Mouse (Mus musculus) liver, embryonic 11.5 days (tissue): ENCODE data around the gene Ptprm. TPM values are rescaled to one million over a fixed set of nuclear protein-coding genes. Genes with fewer than 3 reads are reported as not detected.

ENCODE experiments used
- ATAC-seq: fragments of 200-750 bp; cut with Nextera tagmentation; replicated peaks from 2 replicates; pipeline ENCODE4 v1.8.0; 2017; ENCODE audit warnings: moderate number of reproducible peaks, mild to moderate bottlenecking, moderate TSS enrichment, moderate library complexity; ENCODE audit not compliant: low FRiP score
- DNase-seq: peaks from one replicate; pipeline ENCODE4 v3.0.0-alpha.2; 2017; ENCODE audit warnings: low spot score
- H3K27ac ChIP-seq: fragments of 300-500 bp; sonication (generic); 2 replicates; pipeline ENCODE4 v1.5.1; 2014; ENCODE audit warnings: mild to moderate bottlenecking, low read depth, low read length, control low read depth
- H3K27me3 ChIP-seq: fragments of 300-500 bp; sonication (generic); replicated peaks from 2 replicates; pipeline ENCODE4 v1.6.1; 2014; ENCODE audit warnings: low read length, mixed read lengths; ENCODE audit not compliant: control insufficient read depth, insufficient read depth
- H3K36me3 ChIP-seq: fragments of 300-500 bp; sonication (generic); 2 replicates; pipeline ENCODE4 v1.6.1; 2014; ENCODE audit warnings: mild to moderate bottlenecking, low read length, moderate library complexity, mixed read lengths; ENCODE audit not compliant: control insufficient read depth, insufficient read depth
- H3K4me1 ChIP-seq: fragments of 300-500 bp; sonication (generic); replicated peaks from 2 replicates; pipeline ENCODE4 v1.6.1; 2014; ENCODE audit warnings: low read length, mixed read lengths; ENCODE audit not compliant: control insufficient read depth, insufficient read depth
- H3K4me2 ChIP-seq: fragments of 300-500 bp; sonication (generic); 2 replicates; pipeline ENCODE4 v1.6.1; 2014; ENCODE audit warnings: mild to moderate bottlenecking, control low read depth, moderate library complexity
- H3K4me3 ChIP-seq: fragments of 300-500 bp; sonication (generic); 2 replicates; pipeline ENCODE4 v1.5.1; 2014; ENCODE audit warnings: low read depth, low read length, control low read depth
- H3K9ac ChIP-seq: fragments of 300-500 bp; sonication (generic); 2 replicates; pipeline ENCODE4 v1.6.1; 2014; ENCODE audit warnings: low read depth, low read length, control low read depth
- H3K9me3 ChIP-seq: fragments of 300-500 bp; sonication (generic); 2 replicates; pipeline ENCODE4 v1.6.1; 2016; ENCODE audit warnings: low read length, inconsistent platforms, mixed read lengths; ENCODE audit not compliant: control insufficient read depth
- WGBS: fragments of 180-500 bp; shearing (Covaris S2); extraction: QIAGEN DNeasy Blood & Tissue Kit; methylation state at CpG from one replicate; pipeline ENCODE4 v1.1.7; 2014; 5-methylcytosine and 5-hydroxymethylcytosine counted together
- polyA plus RNA-seq: library from polyadenylated mRNA; unstranded; fragments of >200 nt; fragmentation: Nextera tagmentation; extraction: Ambion mirVana; gene quantifications from 2 replicates; pipeline ENCODE4 v1.2.1, GENCODE M21; 2014

Ptprm gene
- polyA plus RNA-seq, 1 experiment from 2014 or later, result 5.7 TPM

DNA sequence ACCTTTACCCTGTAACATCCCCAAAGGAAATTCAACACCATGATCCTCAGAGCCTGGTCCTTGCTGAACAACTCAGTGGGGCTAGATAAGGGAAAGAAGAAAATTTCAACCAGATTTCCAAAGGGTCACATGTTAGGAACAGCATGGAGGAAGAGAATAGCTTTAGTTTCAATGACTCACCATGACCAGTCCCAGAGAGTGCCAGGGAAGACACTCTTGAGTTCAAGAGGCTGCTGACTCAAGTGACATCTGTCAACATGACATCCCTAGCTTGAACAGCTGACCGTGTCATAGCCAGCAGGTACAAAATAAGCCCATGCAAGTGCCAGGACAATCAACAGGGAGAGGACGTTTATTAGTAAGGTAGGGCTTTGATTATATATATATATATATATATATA, 182.9 kb downstream of the Ptprm start:
- no peak overlapping the region for H3K4me2 ChIP-seq
- 77% methylated on average over 2 of the region's 2 CpGs for WGBS
- ATAC-seq (no peak), DNase-seq (no peak)
- H3K36me3 ChIP-seq, result no peaks in the 10 kb centered on the region
- H3K9ac ChIP-seq, result no peak overlapping the region
- H3K4me1 ChIP-seq, result no peaks in the 10 kb centered on the region
- H3K9me3 ChIP-seq, result no peaks in the 10 kb centered on the region
- H3K4me3 ChIP-seq, result no peak overlapping the region
- H3K27ac ChIP-seq, result no peak overlapping the region
- H3K27me3 ChIP-seq, result no peaks in the 10 kb centered on the region

DNA sequence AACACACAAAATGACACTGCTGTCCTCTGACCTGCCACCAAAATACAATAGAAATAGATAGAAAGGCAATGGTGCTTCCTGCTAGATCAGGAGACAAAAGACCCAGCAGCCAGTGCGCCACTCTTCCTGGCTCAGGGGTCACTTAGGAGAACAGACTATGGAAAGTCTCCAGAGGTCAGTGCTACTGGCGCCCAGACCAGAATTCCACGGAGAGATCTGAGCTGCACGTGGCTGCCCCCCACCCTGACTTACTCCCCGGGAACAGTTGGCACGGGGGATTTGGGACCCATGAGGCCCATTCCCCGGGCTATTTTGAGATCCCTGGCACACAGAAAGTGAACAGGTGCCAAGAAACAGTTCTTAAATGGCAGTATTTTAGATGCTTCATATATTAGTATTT, 183.6 kb downstream of the Ptprm start:
- H3K9me3 ChIP-seq, result no peaks in the 10 kb centered on the region
- ATAC-seq (no peak), DNase-seq (no peak)
- no peak overlapping the region for H3K4me3 ChIP-seq
- no peaks in the 10 kb centered on the region for H3K27me3 ChIP-seq
- H3K4me2 ChIP-seq, result no peak overlapping the region
- H3K4me1 ChIP-seq, result no peaks in the 10 kb centered on the region
- H3K9ac ChIP-seq, result no peak overlapping the region
- WGBS, result 79% methylated on average over 7 of the region's 7 CpGs
- no peaks in the 10 kb centered on the region for H3K36me3 ChIP-seq
- no peak overlapping the region for H3K27ac ChIP-seq

DNA sequence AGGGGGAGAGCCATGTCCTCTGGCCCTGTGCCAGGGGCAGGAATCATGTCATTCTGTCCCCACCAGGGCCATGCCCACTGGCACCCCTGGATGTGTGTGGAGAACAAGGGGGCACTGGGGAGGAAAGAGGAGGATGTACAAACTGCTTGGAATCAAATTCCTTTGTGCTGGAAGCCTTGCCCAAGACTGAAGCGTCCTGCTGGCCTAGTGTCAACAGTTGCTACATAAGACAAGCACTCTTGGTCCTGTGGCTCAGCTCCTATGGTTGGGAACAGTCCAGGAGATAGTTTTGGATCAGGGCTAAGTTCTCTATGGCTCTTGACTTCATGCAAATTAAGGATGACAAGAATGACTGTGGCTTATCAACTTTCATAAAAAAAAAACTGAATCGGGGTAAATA, 188.4 kb downstream of the Ptprm start:
- H3K4me3 ChIP-seq, result no peak overlapping the region
- H3K36me3 ChIP-seq, result no peaks in the 10 kb centered on the region
- no peaks in the 10 kb centered on the region for H3K27me3 ChIP-seq
- no peaks in the 10 kb centered on the region for H3K9me3 ChIP-seq
- no peak overlapping the region for H3K27ac ChIP-seq
- WGBS, result 87% methylated on average over 2 of the region's 2 CpGs
- H3K4me2 ChIP-seq, result no peak overlapping the region
- H3K9ac ChIP-seq, result no peak overlapping the region
- DNase-seq (no peak), ATAC-seq (no peak)
- no peaks in the 10 kb centered on the region for H3K4me1 ChIP-seq

DNA sequence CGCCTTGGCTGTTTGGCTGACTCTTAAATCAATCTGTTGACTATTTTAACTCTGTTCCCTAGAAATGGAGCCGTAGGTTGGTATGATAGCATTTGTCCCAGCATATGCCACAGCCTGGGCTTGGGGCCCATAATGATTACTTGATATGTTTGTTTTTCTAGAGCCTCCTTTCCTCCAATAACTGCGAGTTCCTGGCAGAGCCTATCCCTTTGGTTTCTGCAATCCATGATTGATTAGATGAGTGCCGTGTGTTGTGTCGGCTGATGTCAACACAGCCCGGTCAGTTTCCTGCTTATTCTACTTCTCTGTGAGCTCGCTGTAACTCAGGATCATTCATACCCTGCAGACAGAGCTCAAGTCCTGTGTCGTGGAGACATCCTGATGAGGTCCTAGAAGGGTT, 194.6 kb downstream of the Ptprm start:
- H3K36me3 ChIP-seq, result no peaks in the 10 kb centered on the region
- ATAC-seq (no peak), DNase-seq (no peak)
- no peak overlapping the region for H3K27ac ChIP-seq
- no peaks in the 10 kb centered on the region for H3K4me1 ChIP-seq
- H3K4me2 ChIP-seq, result no peak overlapping the region
- no peak overlapping the region for H3K4me3 ChIP-seq
- H3K27me3 ChIP-seq, result no peaks in the 10 kb centered on the region
- H3K9ac ChIP-seq, result no peak overlapping the region
- no peaks in the 10 kb centered on the region for H3K9me3 ChIP-seq
- 52% methylated on average over 8 of the region's 8 CpGs for WGBS

DNA sequence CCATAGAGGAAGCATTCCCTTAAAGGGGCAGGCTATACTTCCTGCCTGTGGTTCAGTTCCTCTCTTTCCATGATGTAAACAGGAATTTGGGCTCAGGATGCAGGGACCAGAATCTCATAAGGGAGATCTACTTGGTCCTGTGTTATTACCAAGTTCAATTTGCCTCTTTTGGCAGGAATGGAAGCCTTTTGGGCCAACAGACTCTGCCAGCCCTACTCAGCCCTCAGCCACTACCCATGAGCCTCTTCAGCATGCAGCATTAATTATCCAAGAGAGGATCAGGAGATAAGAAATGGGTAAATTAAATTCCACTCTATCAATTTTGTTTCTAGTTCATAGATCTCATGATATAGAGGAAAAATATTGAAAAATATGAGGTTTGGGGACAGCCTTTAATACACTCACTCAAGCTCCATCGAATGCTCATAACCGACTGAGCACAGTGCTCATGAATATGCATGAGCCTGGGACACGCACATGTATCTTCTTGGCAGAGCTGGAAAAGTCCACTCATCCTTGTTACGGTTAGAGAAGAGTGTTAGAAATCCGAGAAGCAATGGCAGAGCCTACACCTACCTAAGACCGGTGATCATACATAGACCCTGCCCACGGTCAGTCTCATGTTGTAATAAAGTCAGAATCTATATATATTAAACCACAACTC, 197.0 kb downstream of the Ptprm start:
- H3K9ac ChIP-seq, result no peak overlapping the region
- no peaks in the 10 kb centered on the region for H3K4me1 ChIP-seq
- H3K4me3 ChIP-seq, result no peak overlapping the region
- no peak for ATAC-seq
- no peaks in the 10 kb centered on the region for H3K36me3 ChIP-seq
- no peak overlapping the region for H3K4me2 ChIP-seq
- H3K9me3 ChIP-seq, result no peaks in the 10 kb centered on the region
- no peaks in the 10 kb centered on the region for H3K27me3 ChIP-seq
- no peak for DNase-seq
- WGBS, result 88% methylated on average over 7 of the region's 7 CpGs
- no peak overlapping the region for H3K27ac ChIP-seq

DNA sequence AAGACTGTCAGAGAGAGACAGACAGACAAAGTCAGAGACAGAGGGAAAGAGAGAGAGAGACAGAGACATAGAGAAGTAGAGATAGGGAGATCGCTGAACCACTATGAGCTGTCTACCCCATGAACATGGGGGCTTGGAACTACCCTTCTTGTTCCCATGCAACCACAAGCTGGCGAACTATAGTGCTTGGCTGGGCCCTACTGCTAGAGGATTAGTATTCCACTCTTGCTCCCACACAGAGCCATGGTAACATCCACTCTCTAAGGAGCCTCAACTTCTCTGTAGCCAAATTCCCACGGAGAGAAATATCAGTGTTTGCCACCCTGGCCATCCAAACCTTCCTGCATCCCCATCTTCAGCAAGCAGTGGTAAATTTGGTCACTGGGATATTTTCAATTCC, 202.0 kb downstream of the Ptprm start:
- no peak overlapping the region for H3K9ac ChIP-seq
- H3K36me3 ChIP-seq, result no peaks in the 10 kb centered on the region
- no peak overlapping the region for H3K4me3 ChIP-seq
- DNase-seq, result no peak
- 76% methylated on average over 3 of the region's 3 CpGs for WGBS
- no peaks in the 10 kb centered on the region for H3K4me1 ChIP-seq
- H3K9me3 ChIP-seq, result no peaks in the 10 kb centered on the region
- no peak overlapping the region for H3K27ac ChIP-seq
- no peaks in the 10 kb centered on the region for H3K27me3 ChIP-seq
- H3K4me2 ChIP-seq, result no peak overlapping the region
- ATAC-seq, result no peak

DNA sequence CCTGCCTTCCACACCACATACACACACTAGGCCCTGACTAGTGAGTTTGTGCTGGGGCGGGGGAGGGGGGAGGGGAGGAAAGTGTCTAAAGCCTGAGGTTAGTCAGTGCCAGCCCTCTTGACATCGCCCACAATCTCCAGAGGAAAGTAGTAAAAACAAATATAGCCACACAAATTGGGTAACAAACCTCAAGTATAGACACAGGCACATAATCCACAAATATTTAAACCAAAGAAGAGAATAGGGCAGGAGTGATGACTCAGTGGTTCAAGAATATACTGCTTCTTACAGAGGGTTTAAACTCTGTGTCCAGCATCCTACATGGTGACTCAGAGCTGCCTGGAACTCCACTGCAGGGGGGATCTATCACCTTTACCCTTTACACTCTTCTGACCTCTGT, 203.8 kb downstream of the Ptprm start:
- no peak for ATAC-seq
- H3K4me3 ChIP-seq, result no peak overlapping the region
- H3K4me2 ChIP-seq, result no peak overlapping the region
- H3K27me3 ChIP-seq, result no peaks in the 10 kb centered on the region
- no peak for DNase-seq
- H3K4me1 ChIP-seq, result no peaks in the 10 kb centered on the region
- H3K27ac ChIP-seq, result no peak overlapping the region
- H3K9ac ChIP-seq, result no peak overlapping the region
- no peaks in the 10 kb centered on the region for H3K36me3 ChIP-seq
- no peaks in the 10 kb centered on the region for H3K9me3 ChIP-seq
- 86% methylated on average over 2 of the region's 2 CpGs for WGBS

DNA sequence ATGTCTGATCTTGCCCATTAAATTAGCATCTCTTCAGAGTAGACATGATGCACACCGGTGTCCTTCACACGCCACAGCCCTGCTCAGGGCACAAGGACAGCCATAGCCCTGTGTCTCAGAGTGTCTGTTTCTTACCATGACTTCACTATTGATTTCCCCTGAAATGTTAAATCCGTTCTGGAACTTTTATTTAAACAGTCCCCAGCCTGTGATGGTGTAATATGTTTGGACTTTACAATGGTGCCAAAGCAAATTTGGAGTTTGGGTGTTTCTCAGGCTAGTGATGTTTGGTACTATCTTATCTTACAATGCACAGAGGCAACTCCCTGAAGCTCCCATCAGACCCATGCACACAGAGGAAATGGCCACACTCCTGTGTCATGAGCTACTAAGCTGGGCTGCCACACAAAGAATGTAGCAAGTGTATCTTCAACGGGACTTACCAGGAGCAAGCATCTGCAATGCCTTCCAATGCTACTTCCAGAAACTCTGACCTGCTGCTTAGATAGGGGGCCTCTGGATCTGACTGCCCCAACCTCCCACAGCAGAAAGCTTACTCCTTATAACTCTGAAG, 212.0 kb downstream of the Ptprm start:
- no peak overlapping the region for H3K27ac ChIP-seq
- no peak for ATAC-seq

DNA sequence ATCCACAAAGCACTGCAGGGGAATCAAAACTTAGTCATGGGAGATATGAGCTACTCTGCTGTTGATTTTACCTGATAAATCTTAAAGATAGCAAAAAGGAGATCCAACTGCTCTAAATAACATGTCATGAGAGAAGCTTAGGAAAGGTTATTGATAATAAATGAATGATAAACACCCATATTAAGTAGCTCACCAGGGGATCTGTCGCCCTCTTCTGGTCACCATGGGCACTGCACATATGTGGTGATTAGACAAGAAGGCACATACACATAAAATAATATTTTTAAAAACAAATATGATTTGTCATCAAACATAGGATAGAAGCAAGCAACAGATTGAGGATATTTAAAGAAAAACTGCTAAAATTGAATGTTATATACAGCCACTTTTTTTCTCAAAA, 213.8 kb downstream of the Ptprm start:
- ATAC-seq (no peak), DNase-seq (no peak)
- H3K27me3 ChIP-seq, result no peaks in the 10 kb centered on the region
- H3K36me3 ChIP-seq, result no peaks in the 10 kb centered on the region
- no peak overlapping the region for H3K4me2 ChIP-seq
- H3K9me3 ChIP-seq, result no peaks in the 10 kb centered on the region
- no peaks in the 10 kb centered on the region for H3K4me1 ChIP-seq
- H3K27ac ChIP-seq, result no peak overlapping the region
- no peak overlapping the region for H3K9ac ChIP-seq
- H3K4me3 ChIP-seq, result no peak overlapping the region
- 21% methylated on average over 1 of the region's 1 CpGs for whole genome bisulfite sequencing

More for the DNA sequence above, 212.0 kb downstream of the Ptprm start:
- no peaks in the 10 kb centered on the region for H3K9me3 ChIP-seq
- H3K9ac ChIP-seq, result no peak overlapping the region
- no peak overlapping the region for H3K4me2 ChIP-seq
- no peaks in the 10 kb centered on the region for H3K4me1 ChIP-seq
- H3K36me3 ChIP-seq, result no peaks in the 10 kb centered on the region
- no peak for DNase-seq
- no peaks in the 10 kb centered on the region for H3K27me3 ChIP-seq
- H3K4me3 ChIP-seq, result no peak overlapping the region
- 71% methylated on average over 4 of the region's 4 CpGs for WGBS
